Mouse (Mus musculus): ENCODE results near the gene Hoxd12.

The Hoxd12 gene

GRCm38 (mm10) chr2:74710929-74711543, 36.2 kb downstream of the Hoxd12 start:
- no peak for DNase-seq

- DNase-seq: no peak
Observed at GRCm38 (mm10) chr2:74711721-74712621, 37.2 kb downstream of the Hoxd12 start, which contains the start of the genes Hoxd3 and Hoxd4. Hoxd3 (plus strand) TSS chr2:74711927. Hoxd4 (plus strand) TSS chr2:74711929.

GRCm38 (mm10) chr2:74713239-74714150, 38.7 kb downstream of the Hoxd12 start:
- DNase-seq: no peak

GRCm38 (mm10) chr2:74714156-74714789, 39.5 kb downstream of the Hoxd12 start:
- DNase-seq: no peak

DNA sequence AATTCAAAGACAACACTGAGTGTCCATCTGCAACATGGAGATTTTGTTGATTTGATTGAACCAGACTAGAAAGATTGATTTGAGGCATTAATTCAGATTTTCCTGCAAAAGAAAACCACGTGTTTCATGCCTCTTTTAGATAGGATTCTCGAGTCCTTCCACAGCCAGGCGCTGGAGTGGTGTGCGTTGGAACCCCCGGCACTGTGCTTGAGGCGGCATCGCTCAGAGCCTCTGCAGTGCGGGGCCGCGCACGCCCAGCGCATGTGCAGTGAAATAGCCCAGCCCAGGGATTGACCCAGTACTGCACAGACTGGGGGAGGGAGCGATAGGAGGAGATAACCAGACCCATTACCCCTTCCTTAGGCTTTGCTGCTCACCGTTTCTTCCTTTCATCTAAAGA, 40.1 kb downstream of the Hoxd12 start:
- no peak for DNase-seq

GRCm38 (mm10) chr2:74715504-74716241, 40.9 kb downstream of the Hoxd12 start:
- DNase-seq: no peak

DNA sequence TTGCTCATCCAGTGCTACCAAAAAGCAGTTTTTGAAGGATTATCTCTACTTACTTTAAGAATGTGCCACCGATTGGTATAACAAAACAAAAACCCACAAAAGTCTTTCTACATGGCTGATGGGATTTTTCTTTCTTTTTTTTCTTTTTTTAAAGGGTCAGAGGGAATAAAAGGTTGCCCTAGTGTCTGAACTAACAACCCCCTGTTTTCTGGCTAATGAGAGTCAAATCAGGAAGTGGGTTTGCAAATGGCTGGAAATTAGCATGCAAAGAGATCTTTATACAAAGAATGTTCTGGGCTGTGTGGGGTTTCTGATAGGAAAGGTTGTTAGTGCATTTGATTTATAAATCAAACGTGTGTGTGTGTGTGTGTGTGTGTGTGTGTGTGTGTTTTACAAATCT, 45.6 kb downstream of the Hoxd12 start:
- DNase-seq: no peak

DNA sequence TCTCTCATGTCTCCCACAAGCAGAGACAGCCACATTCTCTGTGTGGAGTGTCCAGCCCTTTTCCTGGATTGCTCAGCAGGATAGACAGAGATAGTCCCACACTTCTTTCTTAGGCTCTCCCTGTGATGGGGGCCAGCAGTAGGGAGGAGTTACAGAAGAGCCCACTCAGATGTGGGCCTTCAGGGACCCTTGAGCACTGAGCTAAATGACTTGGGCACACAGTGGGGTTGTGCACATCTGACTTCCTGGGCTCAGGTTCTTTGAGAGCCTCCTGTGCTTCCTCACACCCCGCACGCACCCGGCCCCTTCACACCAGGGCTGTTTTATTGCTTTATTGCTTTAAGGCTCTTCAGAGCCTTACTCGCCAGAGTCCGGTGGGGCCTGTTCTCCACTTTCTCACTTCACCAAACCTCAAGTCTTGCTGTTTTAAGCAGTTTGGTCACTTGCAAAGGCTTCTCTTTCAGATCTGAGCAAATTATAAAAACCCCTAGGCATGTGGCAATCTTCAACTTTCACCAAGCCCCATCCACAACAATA, 46.2 kb downstream of the Hoxd12 start:
- DNase-seq: no peak

- DNase-seq: no peak
Observed at GRCm38 (mm10) chr2:74721882-74722281, 47.1 kb downstream of the Hoxd12 start.

DNA sequence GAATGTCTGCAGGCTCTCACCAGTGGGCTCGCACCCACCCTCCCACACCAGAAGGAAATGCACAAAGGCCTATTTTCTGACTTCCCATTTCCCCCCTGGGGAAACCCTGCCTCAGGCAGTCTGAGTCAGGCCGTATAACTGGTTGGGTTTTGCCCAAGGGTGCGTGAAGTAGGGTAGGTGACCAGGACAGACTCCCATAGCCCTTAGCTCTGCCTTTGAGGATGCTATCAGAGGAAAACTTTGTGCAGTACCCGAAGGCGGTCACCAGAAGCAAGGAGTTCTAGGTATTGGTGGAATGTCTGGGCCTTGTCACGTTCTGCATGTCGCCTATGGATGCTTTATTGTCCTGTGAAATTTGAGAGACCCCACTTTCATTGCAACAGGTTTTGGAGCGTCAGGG, 48.1 kb downstream of the Hoxd12 start:
- no peak for DNase-seq

DNA sequence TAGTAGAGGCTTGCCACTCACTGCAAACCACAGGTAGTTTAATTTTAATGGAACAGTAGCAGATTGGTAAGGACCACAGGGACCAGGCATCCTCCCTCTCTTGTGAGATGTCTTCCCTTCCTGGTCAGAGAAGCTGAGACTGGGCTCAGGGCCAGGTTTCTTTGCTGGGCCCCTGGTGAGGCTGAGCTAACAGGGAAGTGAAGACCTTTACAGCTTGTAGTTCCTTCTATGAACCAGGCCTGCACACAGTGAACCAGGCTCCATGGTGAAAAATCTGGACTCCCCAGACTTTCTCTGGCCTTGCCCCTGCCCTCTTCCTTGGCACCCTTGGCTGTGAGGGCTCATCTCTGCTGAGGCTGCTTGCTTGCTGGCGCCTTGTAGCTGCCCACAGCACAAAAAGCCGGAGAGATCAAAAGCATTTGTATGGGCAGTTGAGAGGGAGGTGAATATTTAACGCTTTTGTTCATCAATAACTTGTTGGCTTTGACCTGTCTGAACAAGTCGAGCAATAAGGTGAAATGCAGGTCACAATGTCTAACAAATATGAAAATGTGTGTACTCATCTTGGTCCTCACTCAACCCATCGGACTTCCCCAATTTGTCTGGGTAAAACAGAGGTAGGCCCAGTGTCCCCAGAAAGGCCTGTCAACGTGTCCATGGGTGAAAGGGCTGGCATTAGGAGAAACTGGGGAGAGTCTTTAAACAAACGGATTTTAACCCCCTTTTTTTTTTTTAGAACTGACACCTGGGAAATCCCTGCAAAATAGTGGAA, 49.6 kb downstream of the Hoxd12 start:
- DNase-seq: no peak

DNA sequence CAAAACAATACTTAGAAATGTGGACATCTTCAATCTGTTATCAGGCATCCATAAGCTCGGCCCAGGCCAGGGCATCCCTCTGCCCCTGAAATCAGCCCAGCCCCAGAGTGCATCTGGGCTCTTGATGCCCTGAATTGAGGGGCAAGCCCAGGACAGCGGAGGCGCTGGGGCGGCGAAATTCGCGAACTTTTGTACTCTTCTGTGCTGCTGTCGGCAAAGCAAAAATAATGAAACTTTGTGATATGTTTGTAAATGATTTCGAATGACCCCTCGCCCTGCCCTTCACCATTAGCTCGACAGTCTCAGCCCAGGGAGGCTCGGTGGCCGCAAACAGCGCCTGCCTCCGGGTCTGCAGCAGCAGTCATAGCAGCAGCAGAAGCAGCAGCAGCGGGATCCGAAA, 50.4 kb downstream of the Hoxd12 start:
- no peak for DNase-seq

- DNase-seq: no peak
Observed at GRCm38 (mm10) chr2:74726551-74726950, 51.7 kb downstream of the Hoxd12 start, which contains the start of gene Gm28230. Gm28230 (plus strand) TSS chr2:74726728.

- DNase-seq: no peak
Observed at GRCm38 (mm10) chr2:74726973-74727639, 52.3 kb downstream of the Hoxd12 start.
